In genomic region chr13:97434961-97435864, GRCm38 (mm10) we compare ENCODE assay signal across 8 mouse cellular contexts.
DNase-seq lines count a peak whose midpoint lies in the region; ATAC-seq and TF ChIP-seq lines count a peak whose summit lies in the region.

No protein-coding gene starts in this region.

- H3K4me1 ChIP-seq in E14TG2a.4 (replicated peaks; ENCODE audit: low read depth, low read length): peaks cover 98% of the 10 kb centered on the region
- H3K4me1 ChIP-seq in neural tube, embryonic 15.5 days: peaks cover 54% of the 10 kb centered on the region

- H3K9me3 ChIP-seq in E14TG2a.4 (ENCODE audit: low read length): no peaks in the 10 kb centered on the region
- H3K9me3 ChIP-seq in neural tube, embryonic 15.5 days (replicated peaks): no peaks in the 10 kb centered on the region

- 0 out of 2 replicates have a peak, but pooled peaks cover 2% of the 10 kb centered on the region for H3K27me3 ChIP-seq in E14TG2a.4 (ENCODE audit: insufficient read depth, low read length)
- no peaks in the 10 kb centered on the region for H3K27me3 ChIP-seq in neural tube, embryonic 15.5 days (replicated peaks)

- peak overlapping the region; percentile 34; the same call in 1 of the 2 replicates for H3K9ac ChIP-seq in neural tube, embryonic 15.5 days (replicated peaks)

- ATAC-seq in activated CD4-positive, CD25-positive, alpha-beta regulatory T cell, adult 4 months: peak; percentile 11
- peak; percentile 42; the same call in 1 of the 2 replicates for ATAC-seq in neural tube, embryonic 15.5 days (ENCODE audit: low FRiP score)

- DNase-seq in heart, adult 9 months (ENCODE audit: low spot score in 2 of 2): peak; percentile 44 to 47
- DNase-seq in kidney, postnatal 36 days: peak; percentile 25 to 29
- no peak for DNase-seq in urinary bladder, postnatal 10 days (ENCODE audit: low spot score)
- no peak for DNase-seq in right cerebral cortex, postnatal 10 days (ENCODE audit: low spot score in 2 of 2)
- no peak for DNase-seq in right cerebral cortex, postnatal 14 days

- no peak for TF ChIP-seq CTCF in E14TG2a.4 (conservative IDR thresholded peaks at IDR 0.05; ENCODE audit: low read length)

- peak overlapping the region; percentile 66 for H3K4me2 ChIP-seq in neural tube, embryonic 15.5 days

- WGBS in neural tube, embryonic 15.5 days: 4% methylated on average over 20 of the region's 20 CpGs

- H3K36me3 ChIP-seq in E14TG2a.4 (ENCODE audit: insufficient read depth, low read length): no peaks in the 10 kb centered on the region
- no peaks in the 10 kb centered on the region for H3K36me3 ChIP-seq in neural tube, embryonic 15.5 days

- peak overlapping the region; percentile 77 for H3K27ac ChIP-seq in neural tube, embryonic 15.5 days (replicated peaks)

- H3K4me3 ChIP-seq in E14TG2a.4 (replicated peaks; ENCODE audit: low read length): peak overlapping the region; percentile 59
- peak overlapping the region; percentile 35 for H3K4me3 ChIP-seq in neural tube, embryonic 15.5 days (replicated peaks)

Comparison
In these comparisons a context has a peak if more than half of its experiments do, and no peak if none do; other contexts are left out.
1. DNase-seq: peak in heart, adult 9 months (2 of 2) and kidney, postnatal 36 days (2 of 2); none in urinary bladder, postnatal 10 days (single experiment), right cerebral cortex, postnatal 10 days (0 of 2) and right cerebral cortex, postnatal 14 days (single experiment).